Mouse (Mus musculus) heart, postnatal 0 days (tissue): ENCODE data around the gene Klhdc9.

Source experiments
- CTCF ChIP-seq: IDR thresholded peaks from 2 replicates; pipeline ENCODE4 v1.5.1; 2016; ENCODE audit warnings: antibody characterized with exemption, control low read depth, low read depth
- EP300 ChIP-seq: IDR thresholded peaks from 2 replicates; pipeline ENCODE4 v1.6.1; 2016; ENCODE audit warnings: antibody characterized with exemption, low read depth

DNA sequence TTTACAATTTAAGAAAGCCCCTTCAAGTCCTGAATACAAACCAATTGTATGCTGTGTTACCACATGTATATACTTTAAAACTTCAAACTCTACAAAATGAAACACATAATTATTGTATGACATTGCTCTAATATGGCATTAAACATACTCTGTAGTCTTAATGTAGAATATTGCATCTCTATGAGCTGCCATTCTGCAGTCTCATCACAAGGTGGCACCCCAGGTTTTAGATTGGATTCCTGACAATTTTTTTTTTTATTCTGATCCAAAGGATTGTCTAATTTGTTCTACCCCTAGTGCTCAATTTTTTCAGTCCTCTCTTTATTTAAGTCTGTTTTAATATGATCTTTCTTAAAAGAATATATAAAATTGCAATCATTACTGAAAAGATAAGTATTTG is 39.2 kb downstream of the Klhdc9 start:
- TF ChIP-seq CTCF, result peak; percentile 64
- no peak for TF ChIP-seq EP300
